Mouse (Mus musculus) G1E-ER4 (cell line): ENCODE measurements around the gene Cebpb. TPM values are rescaled to one million over a fixed set of nuclear protein-coding genes. Genes with fewer than 3 reads are reported as not detected.

Source experiments
- GATA1 ChIP-seq: IDR thresholded peaks from one replicate; pipeline ENCODE4 v1.8.0; 2012; ENCODE audit warnings: low read length, inconsistent platforms
- polyA plus RNA-seq: library from polyadenylated mRNA; stranded (reverse); fragments of >175 nt; gene quantifications from 2 replicates; pipeline ENCODE4 v1.2.3, GENCODE M21; 2012

Cebpb gene
- polyA plus RNA-seq, 1 experiment, result 82.2 TPM

DNA sequence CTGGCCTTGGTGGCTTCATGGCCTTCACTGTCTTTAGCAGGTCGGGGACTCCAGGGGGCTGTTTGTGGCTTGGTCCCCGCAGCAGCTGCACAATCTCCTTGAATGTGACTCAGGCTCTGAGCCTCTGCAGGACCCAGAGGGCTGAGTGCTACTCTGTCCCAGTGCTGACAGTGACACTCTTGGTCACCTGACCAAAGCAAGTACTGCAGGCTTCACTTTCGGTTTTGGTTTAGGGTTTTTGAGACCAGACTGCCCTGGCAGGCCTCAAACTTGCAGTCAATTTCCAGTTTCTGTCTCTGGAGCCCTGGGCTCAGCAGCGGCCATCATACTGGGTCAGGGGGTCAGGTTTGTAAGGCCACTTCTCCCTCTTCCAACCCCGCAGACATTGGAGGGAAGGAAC, 9.2 kb downstream of the Cebpb start:
- TF ChIP-seq GATA1, result no peak

GRCm38 (mm10) chr2:167700018-167700417, 11.3 kb downstream of the Cebpb start:
- no peak for TF ChIP-seq GATA1

DNA sequence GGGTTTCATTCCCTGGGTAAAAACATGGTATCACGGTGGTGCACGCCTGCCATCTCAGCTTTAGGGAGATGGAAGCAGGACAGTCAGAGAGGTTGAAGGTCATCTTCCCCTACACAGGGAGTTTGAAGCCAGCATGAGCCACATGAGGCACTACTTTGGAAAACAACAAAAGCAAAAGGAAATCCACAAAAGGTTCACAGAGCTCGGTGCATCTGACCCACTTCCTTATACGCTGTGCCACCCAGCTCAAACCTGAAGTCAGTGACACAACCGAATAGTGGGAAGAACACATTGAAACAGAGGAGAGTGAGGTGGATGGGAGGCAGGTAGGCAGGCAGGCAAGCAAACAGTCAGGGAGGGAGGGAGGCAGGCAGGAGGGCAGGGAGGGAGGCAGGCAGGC, 12.8 kb downstream of the Cebpb start:
- no peak for TF ChIP-seq GATA1

DNA sequence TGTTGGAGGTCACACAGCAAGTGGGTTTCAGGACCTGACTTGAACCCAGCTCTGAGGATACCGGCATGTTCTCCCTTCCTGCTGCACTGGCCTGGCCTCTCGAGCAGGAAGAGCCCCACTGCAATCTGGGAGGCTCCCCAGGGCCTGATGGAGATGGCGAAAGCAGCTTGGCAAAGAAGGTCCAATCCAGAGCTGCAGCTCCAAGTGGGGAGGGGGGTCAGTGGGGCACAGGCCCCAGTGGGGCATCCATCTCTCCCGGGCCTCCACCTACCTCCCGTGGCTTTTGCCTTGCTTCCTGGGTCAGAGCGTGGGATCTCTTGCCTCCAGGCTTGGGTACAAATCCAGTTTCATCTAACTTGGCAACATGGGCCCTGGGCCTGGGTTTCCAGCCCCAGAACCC, 13.4 kb downstream of the Cebpb start:
- no peak for TF ChIP-seq GATA1

GRCm38 (mm10) chr2:167704409-167704808, 15.7 kb downstream of the Cebpb start:
- no peak for TF ChIP-seq GATA1

- no peak for TF ChIP-seq GATA1
These were observed 17.6 kb downstream of the Cebpb start for GRCm38 (mm10) chr2:167706183-167706939.

DNA sequence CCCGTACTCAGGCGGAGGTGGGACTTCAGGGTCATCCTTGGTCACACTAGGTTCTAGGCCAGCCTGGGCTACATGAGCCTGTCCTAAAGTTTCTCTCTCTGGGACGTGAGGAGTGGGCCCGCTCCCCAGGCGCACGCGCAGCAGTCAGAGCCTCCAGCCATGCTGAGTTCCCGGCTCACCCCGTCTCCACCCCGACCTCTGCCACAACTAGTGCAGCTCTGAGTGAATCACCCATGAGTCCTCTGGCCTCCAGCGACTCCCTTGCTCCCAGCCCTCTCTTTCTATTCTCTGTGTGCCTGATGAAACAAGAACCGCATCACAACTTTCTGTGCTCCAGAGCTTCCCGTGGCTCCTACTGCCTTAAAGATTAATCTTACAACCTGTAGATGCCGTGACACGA, 19.7 kb downstream of the Cebpb start:
- no peak for TF ChIP-seq GATA1

GRCm38 (mm10) chr2:167709969-167710368, 21.3 kb downstream of the Cebpb start:
- no peak for TF ChIP-seq GATA1

GRCm38 (mm10) chr2:167710574-167710973, 21.9 kb downstream of the Cebpb start:
- no peak for TF ChIP-seq GATA1

DNA sequence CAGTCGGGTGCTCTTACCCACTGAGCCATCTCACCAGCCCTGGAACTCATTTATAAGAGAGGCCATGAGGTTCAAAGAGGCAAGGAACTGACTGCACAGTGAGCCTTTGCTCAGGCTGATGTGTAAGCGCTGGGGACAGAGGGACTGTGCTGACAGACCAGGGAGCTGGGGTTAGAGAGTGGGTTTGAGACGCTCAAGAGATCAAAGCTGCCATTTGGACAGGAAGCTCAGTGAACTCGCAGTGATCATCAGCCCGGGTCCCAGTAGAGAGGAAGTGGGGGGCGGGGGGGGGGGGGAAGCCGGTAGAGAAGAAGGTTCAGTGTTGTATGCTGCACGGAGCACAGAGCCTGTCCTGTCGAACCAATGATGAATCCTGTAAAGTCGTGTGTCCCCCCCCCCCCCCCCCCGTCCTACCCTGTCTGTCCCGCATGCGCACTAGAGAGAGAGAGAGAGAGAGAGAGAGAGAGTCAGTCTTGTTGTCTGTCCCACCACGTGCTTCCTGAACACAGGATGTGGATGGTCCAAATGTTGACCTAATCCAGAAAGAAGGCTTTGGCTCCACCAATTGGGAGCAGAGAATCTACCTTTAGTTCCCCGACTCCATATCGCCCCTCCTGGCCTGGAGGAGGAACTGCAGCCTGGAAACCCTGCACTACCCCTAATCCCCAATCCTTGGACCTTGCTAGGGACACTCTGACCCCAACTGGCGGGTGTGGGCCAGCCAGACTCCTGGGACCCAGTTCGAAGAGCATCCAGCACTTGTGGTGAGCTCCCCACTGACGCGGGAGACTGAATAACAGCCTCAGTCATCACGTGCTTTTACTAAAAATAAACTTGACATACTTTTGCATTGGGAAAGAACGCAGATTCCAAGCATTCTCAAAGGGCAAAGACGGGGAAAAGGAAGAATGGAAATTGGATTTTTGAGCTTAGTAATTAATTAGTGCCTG, 24.4 kb downstream of the Cebpb start:
- TF ChIP-seq GATA1, result no peak

DNA sequence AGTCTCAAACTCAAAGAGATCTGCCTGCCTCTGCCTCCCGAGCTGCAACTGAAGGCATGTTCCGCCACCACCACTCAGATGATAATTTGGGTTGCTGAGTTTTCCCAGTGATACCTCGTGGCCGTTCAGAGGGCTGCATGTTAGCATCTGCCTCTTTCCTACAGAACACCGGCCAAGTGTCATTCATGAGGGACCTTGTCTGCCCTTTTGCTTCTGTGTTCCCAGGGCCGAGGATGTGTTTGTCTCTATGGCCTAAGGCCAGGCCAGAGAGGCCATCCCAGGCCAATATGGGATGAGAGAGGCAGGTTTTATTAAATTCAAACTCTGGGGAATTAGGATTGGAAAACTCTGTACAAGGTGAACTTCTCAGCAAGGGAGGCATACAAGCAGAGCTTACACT, 25.6 kb downstream of the Cebpb start:
- no peak for TF ChIP-seq GATA1

DNA sequence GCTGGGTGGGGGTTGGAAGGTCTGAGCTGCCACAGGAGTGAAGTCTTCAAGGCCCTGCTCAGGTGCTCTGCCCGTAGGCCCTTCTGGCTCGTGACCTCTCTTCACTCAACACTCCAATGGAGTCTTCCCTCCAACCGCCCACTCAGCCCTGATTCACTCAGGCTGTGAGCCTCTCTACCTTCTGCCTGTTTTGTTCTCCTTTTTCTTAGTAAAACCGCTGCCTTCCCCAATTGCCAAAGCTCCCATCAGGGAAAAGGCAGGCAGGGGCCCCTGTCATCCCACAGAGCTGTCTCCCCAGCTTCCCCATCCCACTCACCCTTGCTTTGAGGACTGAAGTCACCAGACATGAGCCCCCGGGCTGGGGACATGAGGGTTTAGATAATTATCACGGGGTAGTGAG, 26.3 kb downstream of the Cebpb start:
- TF ChIP-seq GATA1, result no peak

GRCm38 (mm10) chr2:167717208-167717607, 28.5 kb downstream of the Cebpb start:
- no peak for TF ChIP-seq GATA1

DNA sequence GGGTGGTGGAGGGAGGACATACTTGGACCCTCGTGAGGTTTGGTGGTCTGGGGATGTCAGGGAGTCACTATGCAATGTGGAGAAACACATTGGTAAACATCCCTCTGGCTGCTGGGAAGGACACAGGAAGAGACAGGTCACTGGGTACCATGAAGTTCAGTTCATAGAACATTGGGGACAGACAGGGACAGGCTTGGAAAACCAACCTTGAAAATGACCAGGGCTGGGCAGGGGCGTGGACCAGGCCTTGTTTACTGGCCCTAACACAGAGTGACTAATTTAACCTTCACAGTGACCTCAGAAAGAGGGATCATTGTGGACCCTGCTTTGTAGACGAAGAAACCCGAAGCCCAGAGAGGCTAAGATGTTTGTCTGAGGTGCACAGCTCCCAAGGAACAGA, 30.8 kb downstream of the Cebpb start:
- no peak for TF ChIP-seq GATA1

DNA sequence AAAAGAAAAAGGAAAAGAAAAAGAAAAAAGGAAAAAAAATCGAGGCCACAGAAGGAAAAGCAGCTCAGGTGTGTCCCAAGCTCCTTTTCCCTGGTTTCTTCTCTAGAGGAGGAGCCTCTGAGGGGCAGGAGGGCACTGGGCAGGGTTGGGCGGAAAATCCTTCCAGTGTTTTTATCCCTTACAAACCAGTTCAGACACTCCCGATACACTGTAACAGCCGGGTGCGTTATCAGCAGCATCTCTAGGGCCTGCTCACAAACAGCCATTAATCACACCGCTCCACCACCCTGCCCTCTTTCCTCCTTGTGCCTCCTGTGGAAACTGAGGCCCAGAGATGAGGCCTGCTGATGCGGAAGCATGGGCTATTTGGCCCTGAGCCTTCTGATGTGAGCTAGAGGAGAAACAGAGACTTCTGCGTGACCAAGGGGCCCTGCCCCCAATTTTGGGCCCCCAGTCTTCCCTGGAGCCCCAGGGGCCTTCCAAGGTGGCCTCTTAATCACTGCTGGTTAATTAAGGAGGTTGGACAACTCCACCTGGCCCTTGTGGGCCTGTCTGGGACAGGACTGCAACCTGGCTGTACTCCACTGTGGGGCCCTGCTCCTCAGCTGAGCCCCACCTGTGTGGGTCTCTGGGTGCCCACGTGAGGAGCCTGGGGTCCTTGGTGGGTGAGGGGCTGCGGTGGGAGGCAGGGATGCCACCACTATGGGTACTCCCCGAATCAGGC, 32.6 kb downstream of the Cebpb start:
- TF ChIP-seq GATA1, result no peak

GRCm38 (mm10) chr2:167722538-167722937, 33.8 kb downstream of the Cebpb start:
- no peak for TF ChIP-seq GATA1
